Mouse (Mus musculus) stomach, postnatal 0 days (tissue): ENCODE measurements at regions not wholly inside any gene's neighbourhood (a gene's known extent, or its start where the extent isn't known, plus 50 kb on each side); places are given as distances from the start of the nearest gene placed in this dataset.

Source experiments
- CTCF ChIP-seq: IDR thresholded peaks from 2 replicates; pipeline ENCODE4 v1.5.1; 2016; ENCODE audit warnings: antibody characterized with exemption, low read depth, mild to moderate bottlenecking, moderate library complexity
- EP300 ChIP-seq: optimal IDR thresholded peaks from 2 replicates; pipeline ENCODE3; 2016; ENCODE audit warnings: antibody characterized with exemption

DNA sequence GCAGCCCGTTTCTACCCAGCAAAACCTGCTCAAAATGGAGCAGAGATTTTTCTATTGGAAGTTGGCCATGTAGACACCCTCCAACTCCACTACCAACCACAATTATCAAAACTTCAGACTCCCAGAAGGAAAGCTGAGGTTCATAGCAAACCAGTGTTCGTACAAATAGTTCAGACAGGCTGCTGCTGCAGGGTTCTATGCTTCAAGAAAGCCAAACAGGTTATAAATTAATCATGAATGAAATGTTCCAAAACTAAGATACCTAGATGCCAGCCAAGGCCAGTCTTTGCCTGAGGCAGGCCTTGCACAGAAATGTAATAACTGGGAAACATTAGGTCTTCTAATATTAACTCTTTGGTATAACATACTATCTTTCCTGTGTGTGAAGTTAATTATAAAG lies 158.9 kb downstream of the Il15 start:
- TF ChIP-seq CTCF (no peak), EP300 (no peak)
